Mouse (Mus musculus) lung, postnatal 0 days (tissue): ENCODE results near the gene Manbal. TPM values are rescaled to one million over a fixed set of nuclear protein-coding genes. Genes with fewer than 3 reads are reported as not detected.

ENCODE experiments used
- ATAC-seq: fragments of 200-750 bp; cut with Nextera tagmentation; 2 replicates; pipeline ENCODE4 v1.8.0; 2017; ENCODE audit warnings: moderate library complexity
- DNase-seq: peaks from one replicate; pipeline ENCODE4 v3.0.0-alpha.2; 2016; ENCODE audit warnings: low spot score
- H3K27ac ChIP-seq: fragments of 300-500 bp; sonication (generic); 2 replicates; pipeline ENCODE4 v1.5.1; 2014; ENCODE audit warnings: antibody characterized with exemption, mild to moderate bottlenecking, low read length, mixed read lengths
- H3K27me3 ChIP-seq: fragments of 300-500 bp; sonication (generic); replicated peaks from 2 replicates; pipeline ENCODE4 v1.6.1; 2014; ENCODE audit warnings: low read length, mixed read lengths; ENCODE audit not compliant: insufficient read depth
- H3K36me3 ChIP-seq: fragments of 300-500 bp; sonication (generic); 2 replicates; pipeline ENCODE4 v1.6.1; 2014; ENCODE audit warnings: low read length, mixed read lengths; ENCODE audit not compliant: insufficient read depth
- H3K4me1 ChIP-seq: fragments of 300-500 bp; sonication (generic); 2 replicates; pipeline ENCODE4 v1.6.1; 2014; ENCODE audit warnings: antibody characterized with exemption, low read depth, low read length, mixed read lengths; ENCODE audit not compliant: insufficient read depth
- H3K4me2 ChIP-seq: fragments of 300-500 bp; sonication (generic); replicated peaks from 2 replicates; pipeline ENCODE4 v1.6.1; 2014; ENCODE audit warnings: low read depth, mild to moderate bottlenecking, low read length, moderate library complexity, mixed read lengths
- H3K4me3 ChIP-seq: fragments of 300-500 bp; sonication (generic); 2 replicates; pipeline ENCODE4 v1.5.1; 2014; ENCODE audit warnings: low read depth, low read length
- H3K9ac ChIP-seq: fragments of 300-500 bp; sonication (generic); replicated peaks from 2 replicates; pipeline ENCODE4 v1.6.1; 2014; ENCODE audit warnings: low read depth, mild to moderate bottlenecking
- H3K9me3 ChIP-seq: fragments of 300-500 bp; sonication (generic); 2 replicates; pipeline ENCODE4 v1.6.1; 2016; ENCODE audit warnings: low read length, mixed read lengths
- CTCF ChIP-seq: IDR thresholded peaks from 2 replicates; pipeline ENCODE4 v1.5.1; 2016; ENCODE audit warnings: antibody characterized with exemption, mild to moderate bottlenecking
- EP300 ChIP-seq: IDR thresholded peaks from 2 replicates; pipeline ENCODE4 v1.6.1; 2016; ENCODE audit warnings: antibody characterized with exemption, mild to moderate bottlenecking, control low read depth
- WGBS: fragments of 180-500 bp; shearing (Covaris S2); extraction: QIAGEN DNeasy Blood & Tissue Kit; methylation state at CpG from one replicate; pipeline ENCODE4 v1.1.7; 2014; 5-methylcytosine and 5-hydroxymethylcytosine counted together
- polyA plus RNA-seq: library from polyadenylated mRNA; unstranded; fragments of >200 nt; fragmentation: Nextera tagmentation; extraction: Ambion mirVana; gene quantifications from 2 replicates; pipeline ENCODE4 v1.2.1, GENCODE M21; 2015

Manbal gene
- polyA plus RNA-seq, 1 experiment from 2014 or later: 100 TPM

- Histone ChIP-seq H3K4me1 (no peaks in the 10 kb centered on the region), H3K9me3 (no peaks in the 10 kb centered on the region), H3K36me3 (peaks cover 6% of the 10 kb centered on the region; the same call in 1 of the 2 replicates), H3K27me3 (no peaks in the 10 kb centered on the region), H3K4me2 (no peak overlapping the region), H3K9ac (no peak overlapping the region), H3K27ac (no peak overlapping the region), H3K4me3 (no peak overlapping the region)
- ATAC-seq (no peak), DNase-seq (no peak)
- WGBS: 96% methylated on average over 1 of the region's 1 CpGs
- TF ChIP-seq EP300 (no peak), CTCF (peak; percentile 45)
Observed at GRCm38 (mm10) chr2:157441363-157441762, 74.0 kb downstream of the Manbal start.

Other genes starting within 250 kb of the Manbal start
- gene Samhd1, start 232.3 kb upstream of the Manbal start, polyA plus RNA-seq: 103 and 110 TPM in 2 replicates
- gene Rbl1, start 163.1 kb upstream of the Manbal start, polyA plus RNA-seq: 5.7 and 7.5 TPM in 2 replicates
- 163 and 168 TPM in 2 replicates for gene Rpn2, start 88.6 kb upstream of the Manbal start, polyA plus RNA-seq
- 0.23 and 0.25 TPM in 2 replicates for gene Mroh8, start 88.0 kb upstream of the Manbal start, polyA plus RNA-seq
- gene Ghrh, start 20.1 kb upstream of the Manbal start, polyA plus RNA-seq: 0.70 and 0.79 TPM in 2 replicates
- 16.4 and 18.2 TPM in 2 replicates for gene Src, start 50.9 kb downstream of the Manbal start, polyA plus RNA-seq
- gene Nnat, start 192.5 kb downstream of the Manbal start, polyA plus RNA-seq: 101 and 151 TPM in 2 replicates
- 59.0 and 68.8 TPM in 2 replicates for gene Blcap, start 203.7 kb downstream of the Manbal start, polyA plus RNA-seq